In genomic region chr7:130770707-130771106, GRCm38 (mm10) we compare ENCODE assay signal across 9 mouse cellular contexts. TPM values are rescaled to one million over a fixed set of nuclear protein-coding genes. Genes with fewer than 3 reads are reported as not detected.
A peak's percentile ranks its signal among the peaks of the same experiment; 100 is the strongest.
DNase-seq lines count a peak whose midpoint lies in the region; ATAC-seq and TF ChIP-seq lines count a peak whose summit lies in the region.
"Had no signal": no experiment of that assay in that cellular context is flagged by ENCODE, and none has a peak within 500 bp of the region (broad histone marks: within the 10 kb centered on the region; RNA-seq: fewer than 3 reads in every experiment).

No protein-coding gene starts in this region.

- intact Hi-C loops in gastrocnemius, postnatal 14 days (cut with DNase I; ENCODE audit: low total_unique reads): no loop called here

- no peaks in the 10 kb centered on the region for H3K9me3 ChIP-seq in lung, embryonic 14.5 days (ENCODE audit: low read depth, low read length)

- H3K36me3 ChIP-seq in lung, embryonic 14.5 days (ENCODE audit: insufficient read depth): no peaks in the 10 kb centered on the region

- no peaks in the 10 kb centered on the region for H3K27me3 ChIP-seq in lung, embryonic 14.5 days (ENCODE audit: insufficient read depth, low read length)

- no peak overlapping the region for H3K4me2 ChIP-seq in lung, embryonic 14.5 days

- peak; percentile 84 for TF ChIP-seq CTCF in lung, embryonic 14.5 days (IDR thresholded peaks at IDR 0.05; ENCODE audit: low read depth)

- peak; percentile 85 to 88 for DNase-seq in B cell, adult 2 months
- peak; percentile 78 for DNase-seq in T-cell, adult 2 months (ENCODE audit: low spot score)
- peak; percentile 92 to 96 for DNase-seq in cerebellum, postnatal 14 days
- peak; percentile 74 for DNase-seq in gastrocnemius, postnatal 14 days
- DNase-seq in kidney, postnatal 4 days: peak; percentile 89 to 90
- DNase-seq in lung, embryonic 14.5 days: peak; percentile 90
- DNase-seq in retina, embryonic 14.5 days (ENCODE audit: low spot score): peak; percentile 94
- peak; percentile 77 to 81 for DNase-seq in thymus, postnatal 36 days

- H3K9ac ChIP-seq in lung, embryonic 14.5 days: no peak overlapping the region

- H3K4me1 ChIP-seq in lung, embryonic 14.5 days (ENCODE audit: insufficient read depth): no peaks in the 10 kb centered on the region; the same call in 1 of the 2 replicates

- no peak overlapping the region for H3K27ac ChIP-seq in lung, embryonic 14.5 days (ENCODE audit: low read depth)

- no peak overlapping the region for H3K4me3 ChIP-seq in lung, embryonic 14.5 days (ENCODE audit: low read depth, low read length)

- 24% methylated on average over 3 of the region's 3 CpGs for WGBS in lung, embryonic 14.5 days

- no peak for ATAC-seq in lung, embryonic 14.5 days (ENCODE audit: insufficient read depth)

RNA-seq across cellular contexts. Expression of gene Btbd16, which starts 3.2 kb away (rescaled TPM):
- under 1 TPM in 1 of 2 experiments, not detected in 1; 0.14 TPM for total RNA-seq in gastrocnemius, postnatal 14 days (2021)
- not detected in 2 replicates for polyA plus RNA-seq in lung, embryonic 14.5 days (2014; fragmentation: Nextera tagmentation; extraction: Ambion mirVana)
- polyA plus RNA-seq: heart, embryonic 14.5 days had no signal
